Mouse (Mus musculus) lung, adult 18-20 months (tissue): ENCODE results near the gene Slc5a11.

ENCODE experiments used
- DNase-seq, 2 experiments: peaks; one replicate each; pipeline ENCODE4 v3.0.0; 2022; ENCODE audit warnings: mixed read lengths in 2 of 2

The Slc5a11 gene

GRCm38 (mm10) chr7:123215138-123215537 is 558 bp downstream of the Slc5a11 start:
- DNase-seq, result no peak

DNA sequence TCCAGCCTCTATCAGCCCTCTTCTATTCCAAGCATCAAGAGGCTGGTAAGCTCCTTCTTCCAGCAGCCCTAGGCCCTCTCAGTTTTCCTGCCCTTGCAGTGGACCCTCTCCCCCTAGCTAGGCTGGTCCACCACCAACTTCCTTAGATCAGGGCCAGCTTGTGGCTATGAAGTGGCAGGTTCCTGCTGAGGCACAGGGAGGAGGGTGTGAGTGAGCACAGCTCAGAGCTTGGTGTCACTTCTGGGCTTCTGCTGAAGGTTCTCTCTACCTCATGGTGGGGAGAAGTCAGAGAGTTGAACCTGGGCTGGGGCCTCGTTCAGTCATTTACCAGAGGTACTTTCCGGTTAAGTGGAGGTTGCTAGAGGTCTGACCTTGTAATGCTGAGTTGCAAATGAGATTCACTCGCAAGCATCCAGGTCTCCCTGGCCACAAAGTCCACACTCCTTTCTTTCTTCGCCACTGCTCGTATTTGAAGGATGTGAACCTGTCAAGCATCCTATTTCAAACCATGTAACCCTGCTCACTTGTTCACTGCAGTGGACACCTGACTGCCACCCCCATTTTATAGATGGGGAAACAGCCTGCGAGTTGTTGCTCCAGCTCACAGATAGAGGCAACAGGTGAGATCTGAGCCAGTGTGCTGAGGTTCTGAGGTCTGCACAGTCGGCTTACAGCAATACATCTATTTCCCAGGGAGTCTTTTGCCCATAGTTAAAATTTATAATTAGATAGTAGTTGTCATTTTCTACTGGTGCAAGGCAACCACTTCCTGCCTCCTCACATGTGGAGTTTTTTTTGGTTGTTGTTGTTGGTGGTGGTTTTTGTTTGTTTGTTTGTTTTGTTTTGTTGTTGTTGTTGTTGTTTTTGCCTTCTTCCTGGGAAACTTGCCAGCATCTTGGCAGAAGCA is 3.1 kb downstream of the Slc5a11 start:
- no peak for DNase-seq

DNA sequence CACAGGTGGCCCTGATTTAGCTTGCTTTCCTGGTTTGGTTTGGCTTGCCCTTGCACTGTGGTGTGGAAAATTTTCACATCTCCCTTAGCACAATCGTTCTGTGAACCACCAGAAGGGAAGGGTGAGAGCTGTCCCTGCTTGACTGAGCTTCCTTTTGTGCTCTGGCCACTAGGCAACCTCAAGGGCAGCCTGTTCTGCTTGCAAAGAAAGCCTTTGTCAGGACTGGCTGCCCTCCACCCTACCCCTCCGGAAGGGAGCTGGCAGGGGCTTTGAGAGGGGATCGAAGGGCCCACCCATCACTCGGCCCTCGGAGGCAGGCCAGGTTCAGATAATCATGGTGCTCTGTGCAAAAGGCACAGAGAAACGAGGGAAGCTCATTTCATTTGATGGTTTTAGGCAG is 4.0 kb downstream of the Slc5a11 start:
- no peak for DNase-seq

DNA sequence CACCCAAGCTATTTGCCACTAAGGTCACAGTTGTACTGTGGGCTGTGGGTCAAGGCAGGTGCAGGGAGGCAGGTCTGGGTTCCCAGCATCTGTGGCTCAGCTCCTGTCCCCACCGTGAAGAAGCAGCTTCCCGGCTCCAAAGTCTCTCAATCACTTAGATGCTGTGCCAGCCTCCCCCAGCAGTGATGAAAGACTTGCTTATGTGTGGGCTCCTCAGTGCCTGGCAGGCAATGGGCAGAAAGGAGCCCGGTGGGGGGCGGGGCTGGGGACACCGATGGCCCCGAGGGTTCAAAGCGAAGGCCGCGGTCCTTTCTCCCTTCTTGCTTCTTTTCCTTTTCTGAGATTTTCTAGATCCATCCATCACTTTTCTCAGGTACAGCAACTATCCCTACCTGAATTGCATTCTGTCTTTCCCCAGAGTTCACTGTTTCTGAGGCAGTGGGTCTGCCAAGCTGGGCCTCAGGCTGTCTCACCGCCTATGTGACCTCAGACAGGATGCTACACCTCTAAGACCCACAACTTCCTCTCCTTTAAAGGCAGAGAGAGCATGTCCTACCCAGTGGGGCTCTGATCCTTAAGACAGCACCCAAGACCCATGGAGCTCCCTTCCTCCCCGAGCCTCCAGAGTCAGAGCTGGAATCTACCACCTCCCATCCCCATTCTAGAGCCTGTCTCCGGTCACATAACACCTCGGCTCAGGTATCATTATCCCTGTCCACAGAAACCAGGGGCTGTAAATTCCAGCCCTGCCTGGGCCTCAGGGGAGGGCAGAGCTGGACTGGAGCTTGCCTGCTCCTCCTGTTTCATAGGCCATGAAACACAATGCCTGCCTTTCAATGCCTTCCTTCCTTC is 5.4 kb downstream of the Slc5a11 start:
- no peak for DNase-seq

GRCm38 (mm10) chr7:123220633-123220942 is 6.0 kb downstream of the Slc5a11 start:
- no peak for DNase-seq

DNA sequence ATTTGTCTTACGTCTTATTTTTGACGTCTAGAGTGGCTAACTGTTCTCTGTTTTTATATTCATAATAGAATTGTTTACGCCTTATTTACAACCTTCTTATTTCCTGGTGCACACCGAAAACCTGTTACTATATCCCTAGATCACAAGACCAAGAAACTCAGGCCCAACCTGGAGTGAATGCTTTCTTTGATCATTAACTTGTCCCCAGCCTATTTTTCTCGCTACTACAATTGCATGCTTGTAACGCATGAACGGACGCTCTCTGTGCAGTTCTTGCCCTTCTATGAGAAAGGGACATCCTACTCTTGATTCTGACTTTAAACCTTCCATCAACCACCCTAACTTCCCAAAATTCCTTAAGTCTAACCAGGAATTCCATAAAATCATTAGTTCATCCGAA is 9.5 kb downstream of the Slc5a11 start:
- no peak for DNase-seq

GRCm38 (mm10) chr7:123225159-123225558 is 10.6 kb downstream of the Slc5a11 start:
- DNase-seq, result no peak

DNA sequence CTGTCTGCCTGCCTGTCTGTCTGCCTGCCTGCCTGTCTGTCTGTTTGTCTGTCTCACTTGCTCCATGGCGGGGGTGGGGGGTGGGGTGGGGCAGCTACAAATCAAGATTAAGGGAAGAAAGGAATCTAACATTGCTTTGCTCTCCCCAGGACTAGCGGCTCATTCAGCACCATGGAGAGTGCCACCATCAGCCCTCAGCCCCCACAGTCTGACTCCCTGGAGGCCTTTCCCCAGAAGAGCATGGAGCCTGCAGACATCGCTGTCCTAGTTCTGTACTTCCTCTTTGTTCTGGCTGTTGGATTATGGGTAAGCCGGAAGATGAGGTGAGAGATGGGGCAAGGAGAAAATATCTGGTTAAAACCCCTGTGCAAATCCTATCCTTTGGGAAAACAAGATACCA is 20.9 kb downstream of the Slc5a11 start:
- no peak for DNase-seq

DNA sequence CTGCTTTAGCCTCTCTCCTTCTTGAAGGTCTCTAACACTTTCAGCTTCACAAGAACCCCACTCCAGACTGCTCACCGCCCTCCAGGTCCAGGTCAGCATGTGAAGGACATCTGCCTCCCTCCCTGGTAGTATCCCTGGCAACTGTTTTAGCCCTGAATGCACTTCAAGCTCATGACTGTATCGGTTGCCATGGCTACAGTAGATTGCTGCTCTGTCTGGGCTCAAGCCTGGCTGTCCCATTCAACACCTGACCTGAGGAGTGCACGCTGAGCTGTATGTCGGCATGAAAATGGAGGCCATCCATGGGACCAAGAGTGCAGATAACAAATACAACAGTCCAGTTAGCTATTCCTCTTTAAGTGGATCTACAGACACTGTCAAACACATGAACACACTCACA is 24.0 kb downstream of the Slc5a11 start:
- no peak for DNase-seq

DNA sequence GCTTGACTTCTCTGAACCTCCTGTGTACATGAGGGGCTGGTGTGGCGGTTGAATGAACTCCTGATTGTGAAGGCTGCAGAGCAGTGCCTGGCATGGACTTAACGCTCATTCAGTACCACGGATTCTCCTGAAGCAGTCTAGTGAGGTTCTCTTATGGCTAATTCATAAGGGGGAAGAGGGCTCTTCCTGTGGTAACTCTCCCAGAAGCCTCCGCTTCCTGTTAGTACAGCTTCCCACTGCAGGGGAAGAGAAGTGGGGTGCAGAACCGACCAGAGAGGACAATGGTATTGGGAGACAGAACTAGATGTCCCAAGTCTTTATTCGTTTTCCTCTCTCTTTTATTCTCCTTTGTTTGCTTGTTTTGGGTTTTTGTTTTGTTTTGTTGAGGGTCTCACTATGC is 25.5 kb downstream of the Slc5a11 start:
- DNase-seq, result no peak

GRCm38 (mm10) chr7:123242241-123242640 is 27.7 kb downstream of the Slc5a11 start:
- no peak for DNase-seq

DNA sequence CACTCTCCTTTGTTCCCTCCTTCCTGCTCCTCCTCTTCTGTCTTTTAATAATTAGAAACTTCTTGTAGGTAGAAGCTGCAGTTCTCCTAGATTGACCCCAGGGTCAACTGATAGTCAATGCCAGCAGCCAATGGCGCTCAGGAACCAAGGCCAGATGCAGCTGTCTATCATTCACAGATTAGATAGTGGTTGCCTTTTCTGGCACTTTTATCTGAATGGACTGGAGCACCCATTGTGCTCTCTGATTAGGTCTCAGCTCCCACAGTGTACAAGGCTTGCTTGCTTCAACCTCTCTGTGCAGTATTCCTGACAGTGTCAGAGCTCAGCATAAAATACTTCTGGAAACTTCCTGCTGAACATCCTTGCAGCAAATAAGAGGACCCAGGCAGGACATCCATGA is 30.3 kb downstream of the Slc5a11 start:
- no peak for DNase-seq

GRCm38 (mm10) chr7:123246504-123247084 is 32.0 kb downstream of the Slc5a11 start:
- DNase-seq, result no peak

GRCm38 (mm10) chr7:123248166-123248565 is 33.6 kb downstream of the Slc5a11 start:
- DNase-seq, result no peak

GRCm38 (mm10) chr7:123251343-123251742 is 36.8 kb downstream of the Slc5a11 start:
- no peak for DNase-seq

- no peak for DNase-seq
These were observed 38.8 kb downstream of the Slc5a11 start for GRCm38 (mm10) chr7:123253396-123253795.

- DNase-seq, result no peak
These were observed 39.8 kb downstream of the Slc5a11 start for GRCm38 (mm10) chr7:123254196-123254970.

DNA sequence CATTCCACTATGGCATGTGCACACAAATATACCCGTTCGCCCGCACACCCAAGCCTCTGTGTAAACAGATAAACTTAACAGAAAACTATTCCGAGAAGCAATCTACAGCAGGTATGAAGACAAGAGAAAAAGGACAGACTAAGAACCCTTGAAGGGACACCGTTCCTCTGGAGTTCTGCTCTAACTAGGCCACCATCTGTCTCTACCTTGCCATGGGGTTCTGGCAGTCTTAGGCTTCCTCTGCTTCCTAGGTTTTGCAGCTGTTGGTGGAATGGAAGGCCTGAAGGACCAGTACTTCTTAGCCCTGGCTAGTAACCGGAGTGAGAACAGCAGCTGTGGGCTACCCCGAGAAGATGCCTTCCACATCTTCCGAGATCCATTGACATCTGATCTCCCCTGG is 43.5 kb downstream of the Slc5a11 start:
- no peak for DNase-seq

DNA sequence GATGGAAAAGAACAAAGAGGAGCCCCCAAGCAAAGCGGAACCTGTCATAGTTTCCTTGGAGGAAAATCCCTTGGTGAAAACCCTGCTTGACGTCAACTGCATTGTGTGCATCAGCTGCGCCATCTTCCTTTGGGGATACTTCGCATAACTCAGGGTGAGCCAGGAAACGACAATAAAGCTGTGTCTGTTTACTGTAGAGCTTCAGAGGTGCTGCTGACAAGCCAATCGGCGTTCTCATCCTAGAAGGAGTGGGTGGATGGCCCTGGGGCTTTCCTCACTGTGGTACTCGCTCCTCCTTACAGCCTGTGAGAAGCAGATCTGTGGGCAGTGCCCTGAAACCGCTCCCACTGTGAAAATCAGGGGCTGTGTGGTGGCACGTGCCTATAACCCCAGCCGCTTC is 58.5 kb downstream of the Slc5a11 start:
- DNase-seq, result no peak

DNA sequence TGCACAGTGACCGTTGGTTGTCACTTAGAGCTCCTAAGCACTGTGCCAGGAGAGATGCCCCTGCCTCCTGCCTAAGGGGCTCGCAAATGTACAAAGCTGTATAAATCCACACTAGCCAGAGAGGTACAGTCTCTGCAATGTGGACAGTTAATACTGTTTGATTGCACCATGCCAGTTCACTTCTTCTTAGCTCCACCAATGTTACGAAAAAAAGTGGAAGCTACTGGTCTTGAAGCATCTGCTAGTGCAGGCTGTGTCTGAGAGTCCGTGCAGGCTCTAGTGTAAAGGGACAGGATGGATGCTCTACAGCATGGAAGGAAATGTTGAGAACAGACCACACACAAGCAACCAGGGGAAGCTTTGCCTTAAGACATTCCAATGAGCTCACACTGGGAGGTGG is 62.0 kb downstream of the Slc5a11 start:
- DNase-seq, result no peak

GRCm38 (mm10) chr7:123279797-123280196 is 65.2 kb downstream of the Slc5a11 start:
- DNase-seq, result no peak

DNA sequence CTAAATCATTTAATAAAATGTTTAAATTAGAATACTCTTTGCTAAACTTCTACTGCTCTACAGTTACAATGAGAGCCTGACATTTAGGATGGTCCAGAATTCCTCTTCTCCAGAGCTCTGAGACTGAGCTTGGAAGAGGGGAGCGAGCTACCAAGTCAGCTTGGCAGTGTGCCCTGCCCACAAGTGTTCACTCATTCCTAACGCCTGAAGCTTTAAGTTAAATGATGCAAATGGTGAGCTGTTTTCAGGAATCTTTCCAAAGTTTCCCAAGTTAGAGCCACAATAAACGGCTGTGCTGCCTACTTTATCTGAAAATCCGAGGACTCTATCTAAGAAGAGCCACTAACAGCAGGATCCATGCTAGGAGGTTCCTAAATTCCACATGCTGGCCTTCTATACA is 69.2 kb downstream of the Slc5a11 start:
- no peak for DNase-seq

GRCm38 (mm10) chr7:123285896-123286295 is 71.3 kb downstream of the Slc5a11 start:
- DNase-seq, result no peak
